In the genomic region with DNA sequence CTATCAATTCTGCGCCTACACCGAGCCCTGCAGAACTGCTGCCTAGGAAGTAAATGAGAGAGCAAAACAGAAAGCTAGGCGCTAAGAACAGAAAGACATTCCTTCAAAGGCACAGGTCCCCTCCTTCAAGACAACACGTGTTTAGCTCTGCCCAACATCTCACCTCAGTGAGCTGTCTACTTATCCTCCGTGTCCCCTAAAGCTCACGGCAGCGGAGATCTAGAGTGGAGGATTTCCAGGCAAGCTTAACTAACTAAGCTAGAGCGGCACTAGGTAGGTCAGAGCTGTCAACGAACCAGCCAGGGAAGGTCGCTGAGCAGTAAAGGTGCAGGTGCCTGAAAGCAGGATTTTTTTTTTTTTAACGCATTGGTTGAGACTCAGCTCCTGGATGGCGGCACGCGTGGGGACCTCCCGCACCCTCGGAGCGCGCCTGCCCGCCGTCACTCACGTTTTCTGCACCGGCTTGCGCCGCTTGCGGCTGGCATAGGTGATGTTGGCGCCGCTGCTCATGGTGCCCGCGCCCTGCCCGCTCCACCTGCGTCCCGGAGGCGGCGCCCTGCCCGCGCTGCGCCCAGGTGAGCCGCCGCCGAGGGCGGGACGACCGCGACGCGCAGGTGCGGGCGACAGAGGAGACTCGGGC, we compare ENCODE assay signal across 7 mouse cellular contexts. TPM values are rescaled to one million over a fixed set of nuclear protein-coding genes. Genes with fewer than 3 reads are reported as not detected.
DNase-seq lines count a peak whose midpoint lies in the region; ATAC-seq and TF ChIP-seq lines count a peak whose summit lies in the region.

No protein-coding gene starts in this region.

- peak overlapping the region; percentile 88 for H3K4me2 ChIP-seq in forebrain, postnatal 0 days (ENCODE audit: low read depth)
- H3K4me2 ChIP-seq in intestine, embryonic 14.5 days (ENCODE audit: low read length) = peak overlapping the region; percentile 98

- peak; percentile 52 for DNase-seq in forebrain, postnatal 0 days
- peak; percentile 81 for DNase-seq in intestine, embryonic 14.5 days (ENCODE audit: low spot score)
- DNase-seq in left cerebral cortex, postnatal 25 days (ENCODE audit: low spot score in 2 of 2) = peak; percentile 40 to 42
- DNase-seq in right cerebral cortex, postnatal 25 days = peak; percentile 36

- no peak for TF ChIP-seq POLR2A in bone marrow, adult 2 months (IDR thresholded peaks at IDR 0.05; ENCODE audit: borderline replicate concordance, control insufficient read depth, low read depth, low read length)

- H3K27ac ChIP-seq in bone marrow, adult 2 months (ENCODE audit: control insufficient read depth, insufficient read depth, low read depth, low read length, poor library complexity) = peak overlapping the region; percentile 51; the same call in 1 of the 2 replicates
- H3K27ac ChIP-seq in forebrain, postnatal 0 days (ENCODE audit: low read depth, low read length) = peak overlapping the region; percentile 64
- no peak overlapping the region for H3K27ac ChIP-seq in intestine, embryonic 14.5 days (ENCODE audit: low read depth)

- H3K27me3 ChIP-seq in E14TG2a.4 (ENCODE audit: insufficient read depth, low read length) = no peaks in the 10 kb centered on the region; the same call in 1 of the 2 replicates
- no peaks in the 10 kb centered on the region for H3K27me3 ChIP-seq in forebrain, postnatal 0 days (ENCODE audit: insufficient read depth, low read length)
- 0 out of 2 replicates have a peak, but pooled peaks cover 3% of the 10 kb centered on the region for H3K27me3 ChIP-seq in intestine, embryonic 14.5 days (replicated peaks; ENCODE audit: control insufficient read depth, insufficient read depth, low read length)
- no peaks in the 10 kb centered on the region for H3K27me3 ChIP-seq in megakaryocyte, embryonic 14.5 days (replicated peaks)

- WGBS in bone marrow, adult 2 months = under 1% methylated on average over 49 of the region's 49 CpGs
- 3% methylated on average over 49 of the region's 49 CpGs for WGBS in forebrain, postnatal 0 days
- WGBS in intestine, embryonic 14.5 days = 2% methylated on average over 40 of the region's 49 CpGs

- H3K9me3 ChIP-seq in E14TG2a.4 (ENCODE audit: low read length) = no peaks in the 10 kb centered on the region
- H3K9me3 ChIP-seq in forebrain, postnatal 0 days (ENCODE audit: low read length) = no peaks in the 10 kb centered on the region
- H3K9me3 ChIP-seq in intestine, embryonic 14.5 days (ENCODE audit: control insufficient read depth, low read length) = no peaks in the 10 kb centered on the region
- H3K9me3 ChIP-seq in megakaryocyte, embryonic 14.5 days = no peaks in the 10 kb centered on the region

- H3K4me1 ChIP-seq in E14TG2a.4 (replicated peaks; ENCODE audit: low read depth, low read length) = peaks cover 10% of the 10 kb centered on the region
- H3K4me1 ChIP-seq in bone marrow, adult 2 months (ENCODE audit: control insufficient read depth, insufficient read depth, low read length) = peaks cover 1% of the 10 kb centered on the region; the same call in 1 of the 2 replicates
- H3K4me1 ChIP-seq in forebrain, postnatal 0 days (ENCODE audit: insufficient read depth) = no peaks in the 10 kb centered on the region
- no peaks in the 10 kb centered on the region for H3K4me1 ChIP-seq in intestine, embryonic 14.5 days (replicated peaks; ENCODE audit: control insufficient read depth, insufficient read depth, low read length)
- peaks cover 22% of the 10 kb centered on the region for H3K4me1 ChIP-seq in megakaryocyte, embryonic 14.5 days

- no peak for TF ChIP-seq CTCF in E14TG2a.4 (conservative IDR thresholded peaks at IDR 0.05; ENCODE audit: low read length)
- no peak for TF ChIP-seq CTCF in bone marrow, adult 2 months (IDR thresholded peaks at IDR 0.05; ENCODE audit: control insufficient read depth, insufficient read depth, low read length)
- TF ChIP-seq CTCF in forebrain, postnatal 0 days (IDR thresholded peaks at IDR 0.05; ENCODE audit: low read depth) = peak; percentile 16; the same call in 1 of the 2 replicates

- intact Hi-C loops in left cerebral cortex, postnatal 25 days (cut with DNase I) = loop anchor here (2.0 to 10.0 kb wide), 2 partner anchors 141 to 225 kb away; no protein-coding TSS in a partner anchor

- H3K36me3 ChIP-seq in E14TG2a.4 (ENCODE audit: insufficient read depth, low read length) = no peaks in the 10 kb centered on the region
- no peaks in the 10 kb centered on the region for H3K36me3 ChIP-seq in forebrain, postnatal 0 days (ENCODE audit: insufficient read depth)
- H3K36me3 ChIP-seq in intestine, embryonic 14.5 days (ENCODE audit: control insufficient read depth, insufficient read depth, low read length) = no peaks in the 10 kb centered on the region
- no peaks in the 10 kb centered on the region for H3K36me3 ChIP-seq in megakaryocyte, embryonic 14.5 days (replicated peaks; ENCODE audit: low read length)

- ATAC-seq in forebrain, postnatal 0 days = peak; percentile 73
- ATAC-seq in intestine, embryonic 14.5 days (replicated peaks; ENCODE audit: low FRiP score, low TSS enrichment, low read depth) = peak; percentile 69

- H3K9ac ChIP-seq in forebrain, postnatal 0 days = peak overlapping the region; percentile 73
- peak overlapping the region; percentile 65 for H3K9ac ChIP-seq in intestine, embryonic 14.5 days (ENCODE audit: low read length)

- H3K4me3 ChIP-seq in E14TG2a.4 (replicated peaks; ENCODE audit: low read length) = peak overlapping the region; percentile 87
- H3K4me3 ChIP-seq in bone marrow, adult 2 months (replicated peaks; ENCODE audit: control insufficient read depth, low read depth, low read length) = peak overlapping the region; percentile 66
- H3K4me3 ChIP-seq in forebrain, postnatal 0 days (ENCODE audit: low read depth, low read length) = peak overlapping the region; percentile 87
- H3K4me3 ChIP-seq in intestine, embryonic 14.5 days (ENCODE audit: low read depth, low read length) = peak overlapping the region; percentile 71
- peak overlapping the region; percentile 97 for H3K4me3 ChIP-seq in megakaryocyte, embryonic 14.5 days (replicated peaks)

RNA-seq across cellular contexts. Expression of a gene that starts 0.6 kb away (rescaled TPM):
- 0.18 and 1.4 TPM in 2 replicates for polyA plus RNA-seq in bone marrow, adult 2 months (2011; ENCODE audit: insufficient read depth, insufficient read length, low replicate concordance, missing spikeins)
- total RNA-seq in forebrain, postnatal 0 days (2014; rRNA removed) = 7.2 and 7.5 TPM in 2 replicates
- 1.4 and 2.0 TPM in 2 replicates for polyA plus RNA-seq in forebrain, postnatal 0 days (2015; fragmentation: Nextera tagmentation; extraction: Ambion mirVana)
- 7.8 and 10.2 TPM in 2 replicates for polyA plus RNA-seq in intestine, embryonic 14.5 days (2014; fragmentation: Nextera tagmentation; extraction: Ambion mirVana)
- 1 to 10 TPM; 9.4 to 9.5 TPM for total RNA-seq in left cerebral cortex, postnatal 25 days (2021)
- 0.43 TPM in 1 of 2 replicates, not detected in the other for polyA plus RNA-seq in megakaryocyte, embryonic 14.5 days (2012; ENCODE audit: insufficient read depth, low replicate concordance)
